In genomic region chr13:30843049-30843448, GRCm38 (mm10) we compare ENCODE assay signal across 26 mouse cellular contexts.
DNase-seq lines count a peak whose midpoint lies in the region; ATAC-seq and TF ChIP-seq lines count a peak whose summit lies in the region.
"Had no signal": no experiment of that assay in that cellular context is flagged by ENCODE, and none has a peak within 500 bp of the region (broad histone marks: within the 10 kb centered on the region; RNA-seq: fewer than 3 reads in every experiment).

No protein-coding gene starts in this region.

- H3K79me2 ChIP-seq in CH12.LX (replicated peaks; ENCODE audit: control insufficient read depth, extremely low read depth, insufficient read depth, poor library complexity, severe bottlenecking), result no peaks in the 10 kb centered on the region

- in situ Hi-C loops in CH12.LX (cut with MboI; ENCODE audit: low pct_ligation_motif_present, low pct_unique_long_range_greater_than_20kb, low sequenced_read_pairs), result no loop called here

- WGBS in cerebellum, adult 2 months, result 89% methylated on average over 4 of the region's 4 CpGs

- H3K4me2 ChIP-seq in CH12.LX (ENCODE audit: insufficient read depth, low read depth, poor library complexity, severe bottlenecking), result no peak overlapping the region
- H3K4me2 ChIP-seq: embryonic facial prominence, embryonic 12.5 days; embryonic facial prominence, embryonic 15.5 days; heart, embryonic 11.5 days; hindbrain, embryonic 13.5 days had no signal

- no peak overlapping the region for H3K27ac ChIP-seq in cerebellum, adult 2 months (ENCODE audit: insufficient read depth, low read length)
- H3K27ac ChIP-seq in CH12.LX (ENCODE audit: insufficient read depth, low read depth), result no peak overlapping the region
- no peak overlapping the region for H3K27ac ChIP-seq in gastrocnemius, adult 2 months
- H3K27ac ChIP-seq: embryonic facial prominence, embryonic 12.5 days; embryonic facial prominence, embryonic 15.5 days; hindbrain, embryonic 10.5 days; hindbrain, embryonic 13.5 days had no signal

- TF ChIP-seq CTCF in cerebellum, adult 2 months (IDR thresholded peaks at IDR 0.05; ENCODE audit: borderline replicate concordance, insufficient read depth, low read depth, low read length), result no peak
- no peak for TF ChIP-seq CTCF in CH12.LX (conservative IDR thresholded peaks at IDR 0.05 in 1 of 2, IDR thresholded peaks at IDR 0.05 in 1 of 2; ENCODE audit: low read depth in 2 of 2, low read length in 2 of 2)
- no peak for TF ChIP-seq CTCF in gastrocnemius, adult 2 months (IDR thresholded peaks at IDR 0.05)

- dilution Hi-C loops in CH12.LX (cut with MboI; ENCODE audit: extremely low pct_ligation_motif_present, extremely low pct_unique_long_range_greater_than_20kb, low sequenced_read_pairs), result no loop called here

- H3K9me3 ChIP-seq in CH12.LX (replicated peaks; ENCODE audit: low read length), result no peaks in the 10 kb centered on the region
- H3K9me3 ChIP-seq: embryonic facial prominence, embryonic 12.5 days; embryonic facial prominence, embryonic 15.5 days; G1E; hindbrain, embryonic 10.5 days had no signal

- no peak for DNase-seq in cerebellum, adult 2 months
- peak; percentile 24 to 40 for DNase-seq in B cell, adult 2 months
- peak; percentile 70 for DNase-seq in CH12.LX (ENCODE audit: extremely low read depth)
- DNase-seq in gastrocnemius, postnatal 14 days, result no peak
- no peak for DNase-seq in adrenal gland, postnatal 10 days
- DNase-seq in gastrocnemius, adult 2 months, result no peak
- DNase-seq: adrenal gland, adult 2 months; adrenal gland, postnatal 25 days; cerebellum, adult 18-20 months; cerebellum, adult 9-11 months; cerebellum, postnatal 25 days; forebrain, postnatal 0 days; gastrocnemius, postnatal 36 days; heart, postnatal 36 days; kidney, adult 18-20 months had no signal

- TF ChIP-seq RAD21 in CH12.LX (IDR thresholded peaks at IDR 0.05; ENCODE audit: low read depth, low read length), result no peak

- no peak overlapping the region for H3K9ac ChIP-seq in CH12.LX (ENCODE audit: insufficient read depth, low read depth)
- H3K9ac ChIP-seq: embryonic facial prominence, embryonic 12.5 days; embryonic facial prominence, embryonic 15.5 days; forebrain, postnatal 0 days; hindbrain, embryonic 13.5 days had no signal

- intact Hi-C loops in gastrocnemius, postnatal 14 days (cut with DNase I; ENCODE audit: low total_unique reads), result no loop called here
- intact Hi-C loops in gastrocnemius, adult 2 months (cut with DNase I), result no loop called here

- no peak overlapping the region for H3K4me3 ChIP-seq in cerebellum, adult 2 months (replicated peaks; ENCODE audit: insufficient read depth, low read depth, low read length)
- H3K4me3 ChIP-seq in CH12.LX (replicated peaks in 1 of 3; ENCODE audit: low read depth in 2 of 3, low read length in 2 of 3, poor library complexity in 1 of 3), result no peak overlapping the region
- H3K4me3 ChIP-seq in gastrocnemius, adult 2 months, result no peak overlapping the region
- H3K4me3 ChIP-seq: embryonic facial prominence, embryonic 12.5 days; embryonic facial prominence, embryonic 15.5 days; hindbrain, embryonic 10.5 days; hindbrain, embryonic 13.5 days had no signal

- ATAC-seq in cerebellum, adult (ENCODE audit: insufficient number of reproducible peaks, low FRiP score, low TSS enrichment), result 0 out of 2 replicates have a peak, but pooled peaks have one; percentile 22
- ATAC-seq in inflammation-experienced regulatory T-cells, adult 6 months, result peak; percentile 77
- ATAC-seq: forebrain, embryonic 14.5 days; forebrain, postnatal 0 days; hindbrain, embryonic 16.5 days; Patski had no signal

- H3K27me3 ChIP-seq in cerebellum, adult 2 months (ENCODE audit: control insufficient read depth, insufficient read depth, low read length), result no peaks in the 10 kb centered on the region
- no peaks in the 10 kb centered on the region for H3K27me3 ChIP-seq in CH12.LX (replicated peaks)
- H3K27me3 ChIP-seq: embryonic facial prominence, embryonic 12.5 days; embryonic facial prominence, embryonic 15.5 days; hindbrain, embryonic 13.5 days; Patski had no signal

- H3K4me1 ChIP-seq in cerebellum, adult 2 months (ENCODE audit: control insufficient read depth, insufficient read depth, low read length), result no peaks in the 10 kb centered on the region
- peaks cover 2 to 25% of the 10 kb centered on the region in 2 experiments; a peak in 3 of 4 replicates for H3K4me1 ChIP-seq in CH12.LX (ENCODE audit: control insufficient read depth in 1 of 2, insufficient read depth in 2 of 2)
- H3K4me1 ChIP-seq: embryonic facial prominence, embryonic 12.5 days; embryonic facial prominence, embryonic 15.5 days; hindbrain, embryonic 13.5 days had no signal

- no peak for TF ChIP-seq POLR2A in cerebellum, adult 2 months (IDR thresholded peaks at IDR 0.05; ENCODE audit: borderline replicate concordance, insufficient read depth, low read length)
- no peak for TF ChIP-seq POLR2A in CH12.LX (IDR thresholded peaks at IDR 0.05; ENCODE audit: low read depth, low read length)

- H3K36me3 ChIP-seq in CH12.LX (replicated peaks in 1 of 2; ENCODE audit: control insufficient read depth in 1 of 2, insufficient read depth in 1 of 2, low read length in 1 of 2), result peaks cover 22 to 53% of the 10 kb centered on the region in 2 experiments

- no peak for TF ChIP-seq EP300 in CH12.LX (IDR thresholded peaks at IDR 0.05; ENCODE audit: low read length)

TF ChIP-seq in CH12.LX, 34 proteins besides CTCF, POLR2A, EP300 and RAD21:
- TF ChIP-seq ZKSCAN1 (IDR thresholded peaks at IDR 0.05; ENCODE audit: borderline replicate concordance, low read depth, low read length), result no peak

Comparison
In these comparisons a context has a peak if more than half of its experiments do, and no peak if none do; other contexts are left out.
1. DNase-seq: peak in B cell, adult 2 months (2 of 2) and CH12.LX (single experiment); none in cerebellum, adult 2 months (0 of 2), gastrocnemius, postnatal 14 days (single experiment), adrenal gland, postnatal 10 days (single experiment) and gastrocnemius, adult 2 months (single experiment).